Mouse (Mus musculus): ENCODE measurements around the gene Olfr1392.

The Olfr1392 gene

DNA sequence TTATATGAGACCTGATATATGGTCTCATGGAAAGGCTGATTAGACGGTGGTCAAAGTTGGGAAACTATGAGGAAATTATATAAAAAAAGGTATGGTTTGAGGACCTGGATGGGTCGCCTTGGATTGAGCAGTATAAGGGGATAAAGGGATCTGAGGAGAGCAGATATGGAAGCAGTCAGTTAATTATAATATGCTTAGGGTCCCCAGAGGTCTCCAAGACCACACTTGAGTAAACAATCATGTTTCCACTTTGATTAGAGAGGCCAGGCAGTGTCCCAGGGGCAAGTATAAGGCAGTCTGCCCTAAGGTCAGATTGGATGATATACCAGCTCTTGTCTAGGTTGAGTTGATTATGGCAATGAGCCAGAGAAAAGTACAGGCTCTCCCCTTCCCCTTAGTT, 37.4 kb downstream of the Olfr1392 start, which contains the start of gene Olfr1391:
Olfr1391 (plus strand) TSS at position 301 of the 400 bp plus-strand sequence.
- no peak for DNase-seq (ENCODE audit: low spot score)

DNA sequence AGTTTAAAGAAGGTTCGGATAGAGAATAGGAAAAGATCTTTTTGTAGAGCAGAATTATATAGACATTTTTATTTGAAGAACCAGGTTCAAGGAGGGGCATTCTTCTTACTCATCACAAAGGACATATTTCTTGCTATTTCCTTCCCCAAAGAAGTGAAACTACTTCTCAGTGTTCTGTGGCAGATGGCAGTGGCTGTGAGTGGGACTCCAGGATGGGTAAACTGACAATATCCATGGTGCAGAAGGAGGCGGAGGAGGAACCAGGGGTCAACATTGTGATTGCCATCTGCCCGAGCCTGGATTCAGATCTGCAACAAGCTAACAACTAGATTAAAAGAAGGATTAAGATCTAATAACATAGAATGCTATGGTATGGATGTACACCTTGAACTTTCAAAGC, 41.6 kb downstream of the Olfr1392 start:
- DNase-seq (ENCODE audit: low spot score), result no peak

DNA sequence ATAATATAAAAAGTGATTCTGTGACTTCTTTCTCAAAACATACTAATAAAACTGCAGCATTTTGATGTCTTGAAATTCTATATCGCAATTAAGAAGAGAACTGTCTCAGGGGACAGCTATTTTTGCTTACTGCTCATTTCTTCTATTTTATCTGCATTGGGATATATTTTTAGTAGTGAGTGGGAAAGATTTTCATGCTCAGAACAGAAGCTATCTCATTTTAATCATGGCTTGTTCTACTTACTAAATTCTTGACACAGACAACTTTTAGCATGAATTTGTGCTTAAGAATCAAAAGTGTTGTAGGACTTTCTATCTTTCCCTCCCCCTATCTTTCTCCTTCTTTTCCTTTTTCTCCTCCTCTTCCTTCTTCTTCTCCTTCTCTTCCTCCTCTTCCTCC, 44.6 kb downstream of the Olfr1392 start:
- no peak for DNase-seq (ENCODE audit: low spot score)

DNA sequence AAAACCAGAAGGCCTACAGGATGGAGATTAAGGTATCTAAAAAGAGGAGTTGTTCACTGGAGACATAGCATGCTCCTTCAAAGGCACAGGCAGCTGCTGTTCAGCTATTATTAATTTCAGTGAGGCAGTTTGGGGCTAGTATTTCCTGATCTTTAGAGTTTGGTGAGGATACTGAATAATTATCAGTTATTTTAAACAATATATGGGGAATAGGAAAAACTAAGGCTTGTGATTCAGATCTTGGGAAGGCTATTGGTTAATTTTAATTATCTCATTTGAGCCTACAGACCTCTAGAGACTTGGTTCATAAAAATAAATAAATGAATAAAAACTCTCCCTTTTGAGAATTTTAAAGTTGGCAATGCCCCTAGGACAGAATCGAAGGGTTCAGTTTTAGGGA, 49.8 kb downstream of the Olfr1392 start, which contains the start of gene Olfr1390:
Olfr1390 (plus strand) TSS at position 301 of the 400 bp plus-strand sequence.
- DNase-seq (ENCODE audit: low spot score), result no peak

DNA sequence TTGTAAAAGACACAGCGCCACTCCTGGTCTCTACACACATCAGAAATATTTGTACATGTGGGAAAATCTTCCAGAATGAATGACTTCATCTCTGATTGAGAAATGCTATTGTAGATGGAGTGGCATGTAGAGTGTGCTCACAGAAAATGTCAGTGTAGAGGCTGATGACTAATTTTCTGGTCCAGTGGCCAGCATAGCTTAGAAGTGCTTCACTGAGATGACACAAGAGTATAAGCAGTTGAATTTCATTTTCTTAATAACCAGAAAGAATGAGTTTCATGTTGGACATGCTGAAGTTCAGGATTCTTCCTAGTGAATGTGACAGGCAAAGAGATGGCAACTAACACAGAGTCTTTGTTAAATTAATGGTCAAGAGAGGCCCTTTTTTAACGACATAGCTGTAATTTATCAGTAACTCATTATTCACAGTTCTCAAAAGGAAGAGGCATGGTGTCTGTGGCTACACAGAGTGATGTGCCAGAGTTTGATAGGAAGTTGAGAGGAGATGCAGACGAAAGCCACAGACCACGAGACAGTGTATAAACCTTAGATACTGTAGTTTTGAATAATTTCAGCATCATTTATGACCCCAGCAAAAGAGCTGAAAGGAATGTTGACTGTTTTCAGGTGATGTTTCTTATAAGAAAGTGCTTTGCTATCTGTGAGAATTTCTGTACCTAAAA, 52.2 kb downstream of the Olfr1392 start:
- DNase-seq (ENCODE audit: low spot score), result no peak

Measured in left cerebral cortex, adult 11 months (tissue).